Mouse (Mus musculus) mature B cell (primary cell): ENCODE measurements around the gene Rpp30.

ENCODE experiments used
- in situ Hi-C: fragments of 300-500 bp; cut with MboI; formaldehyde crosslinking; loops from 2 replicates; pipeline ENCODE4 v1.14.3; 2019

The Rpp30 gene

DNA sequence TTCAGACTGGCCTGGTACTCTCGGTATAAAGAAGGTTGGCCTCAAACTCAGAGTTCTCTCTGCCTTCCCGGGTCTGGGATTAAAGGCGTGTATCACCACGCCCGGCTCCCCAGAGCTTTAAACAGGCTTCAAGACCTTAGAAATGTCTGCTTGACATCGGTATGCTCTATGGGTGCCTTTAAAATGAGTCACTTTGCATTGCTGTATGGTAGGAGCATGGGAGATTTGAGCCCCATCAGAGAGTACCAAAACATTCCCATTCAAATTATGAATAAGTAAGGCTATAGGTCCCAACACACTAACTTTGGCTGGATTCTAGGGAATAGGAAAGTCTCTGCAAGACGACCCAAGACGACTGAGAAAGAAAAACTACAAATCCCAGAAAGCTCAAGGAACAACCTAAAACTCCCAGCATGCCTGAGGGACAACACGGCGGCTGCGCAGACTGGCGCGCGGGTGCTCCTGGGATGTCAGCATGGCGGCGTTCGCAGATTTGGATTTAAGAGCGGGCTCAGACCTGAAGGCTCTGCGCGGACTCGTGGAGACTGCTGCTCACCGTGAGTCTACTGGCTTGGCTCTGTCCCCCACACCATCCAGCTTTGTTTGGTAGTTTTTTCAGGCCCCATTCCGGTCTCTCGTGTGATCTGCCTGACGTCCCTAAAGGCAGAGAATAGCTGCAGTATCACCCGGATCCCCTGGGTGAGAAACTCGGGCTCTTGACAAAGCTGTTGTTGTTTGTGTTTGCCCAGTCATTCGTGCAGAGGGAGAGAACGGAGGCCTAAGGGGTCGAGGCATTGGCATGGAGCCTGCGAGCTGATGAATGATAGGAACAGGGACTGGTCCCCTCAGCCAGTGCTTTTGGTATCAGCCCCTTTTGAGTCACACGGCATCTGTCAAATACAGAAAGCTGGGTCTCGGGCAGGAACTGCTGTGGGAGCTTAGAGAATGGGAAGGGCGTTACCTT is at the start of gene Rpp30:
Rpp30 (plus strand) TSS at position 455 of the 964 bp plus-strand sequence.
- in situ Hi-C loops, result no loop called here

GRCm38 (mm10) chr19:36046046-36046445 is 37.5 kb upstream of the Rpp30 start:
- in situ Hi-C loops, result no loop called here

DNA sequence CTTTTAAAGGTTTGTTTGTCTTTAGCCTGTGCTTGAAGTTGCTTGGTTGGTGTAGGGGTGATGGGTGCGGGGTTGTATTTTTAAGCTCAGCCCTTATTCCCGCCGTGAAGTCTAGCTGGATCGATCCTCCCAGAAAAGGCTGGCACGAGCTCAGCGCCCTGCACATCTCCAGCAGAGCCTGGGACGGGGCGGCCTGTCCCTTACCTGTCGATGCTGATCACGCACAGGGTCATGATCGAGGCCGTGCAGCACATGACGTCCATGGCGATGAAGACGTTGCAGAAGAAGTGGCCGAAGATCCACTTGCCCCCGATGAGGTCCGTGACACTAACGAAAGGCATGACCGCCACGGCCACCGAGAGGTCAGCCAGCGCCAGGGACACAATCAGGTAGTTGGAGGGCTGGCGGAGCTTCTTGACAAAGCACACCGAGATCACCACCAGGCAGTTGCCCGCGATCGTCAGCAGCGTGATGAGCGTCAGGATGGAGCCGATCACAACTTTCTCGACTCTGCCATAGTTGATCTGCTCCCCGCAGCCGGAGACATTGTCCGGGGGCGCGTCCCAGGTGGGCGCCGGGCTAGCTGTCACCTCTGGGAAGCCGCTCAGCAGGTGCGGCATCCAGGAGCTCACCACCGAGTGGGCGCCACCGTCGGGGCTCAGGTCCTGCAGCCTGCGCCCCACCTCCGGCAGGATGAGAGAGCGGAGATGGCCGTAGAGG is 26.9 kb upstream of the Rpp30 start:
- in situ Hi-C loops, result no loop called here

GRCm38 (mm10) chr19:36057231-36057811 is 26.2 kb upstream of the Rpp30 start, which contains the start of gene Htr7:
Htr7 (minus strand) TSS chr19:36057507.
- in situ Hi-C loops, result no loop called here

GRCm38 (mm10) chr19:36062801-36063529 is 20.6 kb upstream of the Rpp30 start:
- in situ Hi-C loops, result no loop called here

GRCm38 (mm10) chr19:36082606-36083261 is 782 bp upstream of the Rpp30 start:
- in situ Hi-C loops, result no loop called here

GRCm38 (mm10) chr19:36090781-36091180 is 7.3 kb downstream of the Rpp30 start:
- in situ Hi-C loops, result no loop called here

DNA sequence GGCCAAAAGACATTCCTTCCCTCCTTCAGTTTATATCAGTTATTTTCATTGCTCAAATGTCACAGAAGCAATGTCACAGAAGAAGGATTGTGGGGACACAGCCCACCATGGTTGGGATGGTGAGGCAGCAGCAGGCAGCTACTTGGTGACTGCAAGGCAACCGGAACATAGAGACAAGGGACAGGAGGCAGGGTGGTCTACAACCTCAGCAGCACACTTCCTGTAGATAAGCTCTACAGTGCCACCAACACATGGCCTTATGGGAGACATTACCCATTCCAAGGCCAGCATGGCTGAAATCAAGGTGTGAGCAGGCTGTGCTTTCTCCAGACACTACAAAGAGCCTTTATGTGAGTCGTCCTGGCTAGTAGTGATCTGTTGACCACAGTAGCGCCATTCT is 13.7 kb downstream of the Rpp30 start:
- in situ Hi-C loops, result no loop called here

- in situ Hi-C loops, result no loop called here
Observed at GRCm38 (mm10) chr19:36098265-36098664, 14.7 kb downstream of the Rpp30 start.

DNA sequence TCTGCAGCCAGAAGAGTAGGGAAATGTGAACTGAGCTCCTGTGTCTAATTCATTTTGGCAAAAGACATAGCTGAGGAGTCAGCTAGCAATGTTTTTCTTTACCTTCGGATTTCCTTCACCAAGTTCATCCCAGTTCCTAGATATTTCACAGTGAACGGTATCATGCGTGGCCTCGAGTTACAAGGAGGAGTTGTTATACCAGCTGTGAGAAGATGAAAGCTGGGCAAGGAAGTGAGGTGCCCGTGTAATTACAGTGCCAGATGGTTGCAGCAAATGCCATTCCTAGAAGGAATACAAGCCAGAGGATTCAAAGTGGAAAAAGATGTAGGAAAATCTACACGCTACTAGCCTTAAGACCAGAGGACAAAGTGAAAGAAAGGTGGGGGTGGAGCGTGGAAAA is 15.4 kb downstream of the Rpp30 start:
- in situ Hi-C loops, result no loop called here

DNA sequence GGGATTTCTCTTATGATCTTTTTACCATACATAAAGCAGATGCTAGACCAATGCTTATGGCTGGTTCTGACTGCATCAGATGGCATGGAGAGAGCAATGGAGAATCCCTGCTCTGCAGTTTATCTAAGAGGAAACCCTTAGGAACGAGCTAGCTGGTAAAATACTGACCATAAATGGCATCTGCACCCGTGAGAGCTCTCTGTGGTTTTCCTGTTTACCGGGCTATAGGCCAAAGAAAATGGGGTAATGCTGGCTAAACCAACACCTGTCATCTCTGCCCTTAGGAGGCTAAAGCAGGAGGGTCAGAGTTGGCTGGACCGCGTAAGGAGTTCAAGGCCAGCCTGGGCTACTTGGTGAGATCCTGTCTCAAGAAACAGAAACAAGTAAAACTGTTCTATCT is 20.4 kb downstream of the Rpp30 start:
- in situ Hi-C loops, result no loop called here

DNA sequence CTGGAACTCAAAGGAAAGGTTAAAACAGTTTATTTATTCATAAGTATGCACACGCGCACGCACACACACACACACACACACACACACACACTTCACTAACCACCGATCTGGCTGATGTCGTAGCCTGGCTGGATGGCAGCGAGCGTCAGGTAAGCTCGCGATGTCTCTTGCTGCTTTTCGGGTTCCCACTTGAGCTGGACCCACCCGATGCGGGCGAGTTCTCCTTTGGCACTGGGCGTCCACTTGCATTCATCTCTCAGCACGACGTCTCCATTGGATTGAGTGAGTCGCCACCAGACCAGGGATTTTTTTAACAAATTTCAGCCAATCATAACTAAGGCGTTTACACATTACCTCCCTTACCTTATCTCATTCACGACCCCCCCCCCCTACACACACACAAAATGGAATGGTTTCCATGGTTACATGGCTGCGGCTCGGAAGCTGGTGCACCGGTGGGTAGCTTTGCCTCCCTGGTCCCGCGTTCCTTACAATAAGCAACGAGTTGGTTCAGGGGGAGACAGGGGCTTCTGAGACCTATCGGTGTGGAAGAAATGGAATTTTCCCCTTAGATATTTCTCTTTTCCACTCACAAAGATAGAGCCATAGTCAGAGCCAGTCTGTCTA is 25.9 kb downstream of the Rpp30 start:
- in situ Hi-C loops, result no loop called here

DNA sequence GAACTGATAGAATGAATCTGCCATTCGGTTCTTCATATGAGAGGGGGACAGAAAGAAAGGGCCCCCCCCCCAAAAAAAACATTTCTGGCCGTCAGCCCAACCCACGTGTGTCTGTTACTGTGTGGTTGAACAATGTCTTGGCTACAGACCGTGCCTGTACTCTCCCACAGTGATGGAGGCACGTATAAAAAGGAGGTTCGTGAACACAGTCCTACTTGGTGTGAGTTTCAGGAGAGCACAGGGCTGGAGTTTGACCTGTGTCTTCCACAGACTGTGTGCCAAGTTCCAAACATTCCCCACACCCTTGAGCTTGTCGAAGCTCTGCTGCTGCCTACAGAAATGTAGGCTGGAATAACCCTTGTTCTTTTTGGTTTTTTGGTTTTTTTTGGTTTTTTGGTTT is 26.9 kb downstream of the Rpp30 start:
- in situ Hi-C loops, result no loop called here

DNA sequence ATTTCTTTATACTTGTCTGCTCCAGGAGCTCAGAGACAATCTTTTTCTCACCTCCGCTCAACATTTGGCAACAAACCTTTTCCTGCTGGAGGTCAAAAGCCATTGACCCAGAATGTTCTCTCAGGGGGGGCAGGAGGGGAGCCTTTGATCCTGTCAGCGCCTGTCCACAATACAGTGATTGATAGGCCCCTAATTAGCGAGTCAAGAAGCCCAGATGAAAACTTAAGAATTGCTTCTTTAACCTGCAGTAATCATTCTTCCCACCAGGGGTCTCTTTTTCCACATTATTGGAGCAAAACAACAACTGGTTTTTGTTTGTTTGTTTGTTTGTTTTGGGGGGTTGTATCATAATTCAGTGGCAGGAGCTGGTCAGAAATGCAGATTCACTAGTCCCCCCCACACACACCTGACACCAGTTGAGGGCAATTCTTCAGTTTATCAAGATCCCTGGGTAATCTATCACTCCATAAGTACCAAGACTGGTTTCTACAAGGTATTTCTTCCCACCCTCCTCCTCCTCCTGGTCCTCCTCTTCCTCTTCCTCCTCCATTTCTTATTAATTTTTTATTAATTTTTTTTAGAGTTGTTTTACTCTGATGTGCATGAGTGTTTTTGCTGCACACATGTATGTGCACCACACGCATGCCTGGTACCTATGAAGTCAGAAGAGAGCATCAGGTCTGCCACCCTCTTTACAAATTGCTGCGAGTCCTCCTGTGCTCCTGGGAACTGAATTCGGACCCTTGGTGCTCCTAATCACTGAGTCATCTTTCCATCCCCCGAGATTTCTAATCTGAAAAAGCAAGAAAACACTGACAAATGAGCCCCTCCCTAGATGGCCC is 27.8 kb downstream of the Rpp30 start:
- in situ Hi-C loops, result no loop called here

GRCm38 (mm10) chr19:36112007-36112406 is 28.5 kb downstream of the Rpp30 start:
- in situ Hi-C loops, result no loop called here

GRCm38 (mm10) chr19:36116185-36116584 is 32.7 kb downstream of the Rpp30 start:
- in situ Hi-C loops, result no loop called here

- in situ Hi-C loops, result no loop called here
Observed at GRCm38 (mm10) chr19:36119219-36119618, 35.7 kb downstream of the Rpp30 start.

DNA sequence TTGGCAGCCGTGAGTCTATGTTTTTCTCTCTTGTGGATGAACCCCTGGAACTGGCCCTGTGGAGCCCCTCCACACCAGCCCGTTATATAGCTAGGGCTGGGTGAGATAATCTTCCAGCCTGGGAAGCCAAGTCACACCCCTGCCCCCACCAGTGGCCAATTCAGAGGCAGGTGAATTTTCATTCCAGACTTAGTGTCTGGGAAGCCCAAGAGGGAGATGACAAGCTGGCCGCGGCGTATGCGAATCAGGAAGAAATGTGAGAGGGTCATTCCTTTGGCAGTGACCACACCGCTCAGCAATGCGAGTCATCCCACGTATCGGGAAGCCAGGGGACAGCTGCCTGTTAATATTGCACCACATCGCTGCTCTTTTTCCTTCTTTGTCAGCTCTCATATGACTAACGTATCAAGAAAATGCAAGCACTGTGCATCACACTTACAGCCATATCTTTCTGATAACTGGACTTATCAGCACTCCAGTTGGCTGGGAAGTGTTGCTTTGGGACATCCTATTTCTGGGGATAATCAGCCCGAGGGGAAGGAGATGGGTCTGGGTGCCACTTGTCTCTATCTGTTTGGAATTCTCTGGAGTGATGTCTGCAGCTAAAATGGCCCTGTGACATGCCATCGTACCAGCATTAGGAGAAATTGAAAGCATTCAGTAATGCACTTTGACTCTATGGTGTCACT is 36.4 kb downstream of the Rpp30 start, which contains the start of gene Ankrd1:
Ankrd1 (minus strand) TSS at position 317 of the 689 bp plus-strand sequence.
- in situ Hi-C loops, result no loop called here

- in situ Hi-C loops, result no loop called here
Observed at GRCm38 (mm10) chr19:36124203-36124602, 40.7 kb downstream of the Rpp30 start.
